18 mouse cellular contexts compared by ENCODE assay signal in genomic region chr4:148108565-148109100, GRCm38 (mm10). TPM values are rescaled to one million over a fixed set of nuclear protein-coding genes. Genes with fewer than 3 reads are reported as not detected.
DNase-seq lines count a peak whose midpoint lies in the region; ATAC-seq lines count a peak whose summit lies in the region.
"Had no signal": no experiment of that assay in that cellular context is flagged by ENCODE, and none has a peak within 500 bp of the region (broad histone marks: within the 10 kb centered on the region; RNA-seq: fewer than 3 reads in every experiment).

No protein-coding gene starts in this region.

- ATAC-seq in kidney, embryonic 15.5 days (replicated peaks; ENCODE audit: low FRiP score) = no peak
- no peak for ATAC-seq in hindbrain, embryonic 13.5 days (ENCODE audit: low FRiP score)
- peak; percentile 11; the same call in 1 of the 2 replicates for ATAC-seq in liver, embryonic 16.5 days (ENCODE audit: low read depth)
- no peak for ATAC-seq in inflammation-experienced regulatory T-cells, adult 6 months
- ATAC-seq: CD4-positive, CD25-positive, alpha-beta regulatory T cell, adult 4 months had no signal

- H3K9ac ChIP-seq in kidney, embryonic 15.5 days = no peak overlapping the region
- 0 out of 2 replicates have a peak overlapping the region, but pooled peaks have one; percentile 49 for H3K9ac ChIP-seq in hindbrain, embryonic 13.5 days
- no peak overlapping the region for H3K9ac ChIP-seq in liver, embryonic 16.5 days (ENCODE audit: low read depth, low read length)
- H3K9ac ChIP-seq: embryonic facial prominence, embryonic 13.5 days; heart, embryonic 13.5 days; neural tube, embryonic 12.5 days; stomach, embryonic 15.5 days had no signal

- H3K27me3 ChIP-seq in kidney, embryonic 15.5 days = peaks cover 19% of the 10 kb centered on the region
- H3K27me3 ChIP-seq in hindbrain, embryonic 13.5 days = no peaks in the 10 kb centered on the region
- H3K27me3 ChIP-seq in liver, embryonic 16.5 days (ENCODE audit: control insufficient read depth, insufficient read depth, low read depth, low read length) = no peaks in the 10 kb centered on the region
- H3K27me3 ChIP-seq: embryonic facial prominence, embryonic 13.5 days; neural tube, embryonic 12.5 days; stomach, embryonic 15.5 days had no signal

- no peak overlapping the region for H3K4me3 ChIP-seq in kidney, embryonic 15.5 days (replicated peaks)
- no peak overlapping the region for H3K4me3 ChIP-seq in hindbrain, embryonic 13.5 days
- H3K4me3 ChIP-seq in liver, embryonic 16.5 days (ENCODE audit: low read depth, low read length) = no peak overlapping the region
- H3K4me3 ChIP-seq: embryonic facial prominence, embryonic 13.5 days; heart, embryonic 13.5 days; neural tube, embryonic 12.5 days; stomach, embryonic 15.5 days had no signal

- DNase-seq in kidney, adult 9 months = no peak
- DNase-seq in brain, adult 2 months (ENCODE audit: low read depth, low spot score) = peak; percentile 40
- no peak for DNase-seq in T-cell, adult 2 months (ENCODE audit: low spot score)
- DNase-seq: adrenal gland, adult 8-10 months; cerebellum, adult 11 months; heart, postnatal 36 days; kidney, adult 18-20 months; thymus, adult 2 months had no signal

- 0 out of 2 replicates have a peak overlapping the region, but pooled peaks have one; percentile 51 for H3K4me2 ChIP-seq in kidney, embryonic 15.5 days
- no peak overlapping the region for H3K4me2 ChIP-seq in hindbrain, embryonic 13.5 days
- no peak overlapping the region for H3K4me2 ChIP-seq in liver, embryonic 16.5 days (ENCODE audit: low read depth, low read length)
- H3K4me2 ChIP-seq: embryonic facial prominence, embryonic 13.5 days; stomach, embryonic 15.5 days had no signal

- no peaks in the 10 kb centered on the region for H3K9me3 ChIP-seq in kidney, embryonic 15.5 days (replicated peaks)
- no peaks in the 10 kb centered on the region for H3K9me3 ChIP-seq in hindbrain, embryonic 13.5 days
- no peaks in the 10 kb centered on the region for H3K9me3 ChIP-seq in liver, embryonic 16.5 days (replicated peaks; ENCODE audit: control insufficient read depth, low read length)
- H3K9me3 ChIP-seq: embryonic facial prominence, embryonic 13.5 days; heart, embryonic 13.5 days; neural tube, embryonic 12.5 days; stomach, embryonic 15.5 days had no signal

- H3K4me1 ChIP-seq in kidney, embryonic 15.5 days = peaks cover 27% of the 10 kb centered on the region
- H3K4me1 ChIP-seq in hindbrain, embryonic 13.5 days (replicated peaks) = peaks cover 20% of the 10 kb centered on the region
- H3K4me1 ChIP-seq in liver, embryonic 16.5 days (ENCODE audit: control insufficient read depth, low read depth, low read length) = no peaks in the 10 kb centered on the region
- H3K4me1 ChIP-seq: embryonic facial prominence, embryonic 13.5 days had no signal

- 46% methylated on average over 7 of the region's 7 CpGs for WGBS in kidney, embryonic 15.5 days
- WGBS in hindbrain, embryonic 13.5 days = 69% methylated on average over 7 of the region's 7 CpGs
- WGBS in liver, embryonic 16.5 days (ENCODE audit: insufficient replicate concordance) = 26% methylated on average over 7 of the region's 7 CpGs

- H3K36me3 ChIP-seq in kidney, embryonic 15.5 days = no peaks in the 10 kb centered on the region
- peaks cover 75% of the 10 kb centered on the region for H3K36me3 ChIP-seq in hindbrain, embryonic 13.5 days
- no peaks in the 10 kb centered on the region for H3K36me3 ChIP-seq in liver, embryonic 16.5 days (ENCODE audit: control insufficient read depth, insufficient read depth)
- H3K36me3 ChIP-seq: embryonic facial prominence, embryonic 13.5 days; heart, embryonic 13.5 days; stomach, embryonic 15.5 days had no signal

- H3K27ac ChIP-seq in kidney, embryonic 15.5 days = no peak overlapping the region
- H3K27ac ChIP-seq in hindbrain, embryonic 13.5 days = 0 out of 2 replicates have a peak overlapping the region, but pooled peaks have one; percentile 49
- H3K27ac ChIP-seq in liver, embryonic 16.5 days (ENCODE audit: low read length) = no peak overlapping the region
- H3K27ac ChIP-seq: embryonic facial prominence, embryonic 13.5 days; heart, embryonic 13.5 days; neural tube, embryonic 12.5 days; stomach, embryonic 15.5 days had no signal

RNA-seq across cellular contexts. Expression of gene Agtrap, which starts 20.8 kb away (rescaled TPM):
- polyA plus RNA-seq in kidney, embryonic 15.5 days (2015; fragmentation: Nextera tagmentation; extraction: Ambion mirVana) = 20.6 and 24.4 TPM in 2 replicates
- 7.6 and 8.4 TPM in 2 replicates for polyA plus RNA-seq in hindbrain, embryonic 13.5 days (2015; fragmentation: Nextera tagmentation; extraction: Ambion mirVana)
- 9.2 and 9.4 TPM in 2 replicates for polyA plus RNA-seq in liver, embryonic 16.5 days (2015; fragmentation: Nextera tagmentation; extraction: Ambion mirVana)
- 10 to 100 TPM; 13.3 to 21.5 (median 14.3) TPM for polyA plus RNA-seq in inflammation-experienced regulatory T-cells, adult 6 months (2017; shearing (Covaris generic))

RNA-seq across cellular contexts. Expression of gene Mad2l2, which starts 21.6 kb away (rescaled TPM):
- 65.5 and 69.8 TPM in 2 replicates for polyA plus RNA-seq in kidney, embryonic 15.5 days (2015; fragmentation: Nextera tagmentation; extraction: Ambion mirVana)
- 118 and 127 TPM in 2 replicates for polyA plus RNA-seq in hindbrain, embryonic 13.5 days (2015; fragmentation: Nextera tagmentation; extraction: Ambion mirVana)
- polyA plus RNA-seq in liver, embryonic 16.5 days (2015; fragmentation: Nextera tagmentation; extraction: Ambion mirVana) = 12.4 and 13.9 TPM in 2 replicates
- 10 to 100 TPM; 36.3 to 49.1 (median 39.6) TPM for polyA plus RNA-seq in inflammation-experienced regulatory T-cells, adult 6 months (2017; shearing (Covaris generic))

RNA-seq across cellular contexts. Expression of gene Draxin, which starts 21.9 kb away (rescaled TPM):
- 0.46 and 0.62 TPM in 2 replicates for polyA plus RNA-seq in kidney, embryonic 15.5 days (2015; fragmentation: Nextera tagmentation; extraction: Ambion mirVana)
- 17.2 and 20.9 TPM in 2 replicates for polyA plus RNA-seq in hindbrain, embryonic 13.5 days (2015; fragmentation: Nextera tagmentation; extraction: Ambion mirVana)
- polyA plus RNA-seq in liver, embryonic 16.5 days (2015; fragmentation: Nextera tagmentation; extraction: Ambion mirVana) = 0.04 TPM in 2 replicates
- polyA plus RNA-seq in inflammation-experienced regulatory T-cells, adult 6 months (2017; shearing (Covaris generic)) = not detected
- polyA plus RNA-seq: CD4-positive, CD25-positive, alpha-beta regulatory T cell, adult 4 months; liver, adult 2 months had no signal

RNA-seq across cellular contexts. Expression of gene Fbxo6, which starts 43.3 kb away (rescaled TPM):
- 15.5 and 19.9 TPM in 2 replicates for polyA plus RNA-seq in kidney, embryonic 15.5 days (2015; fragmentation: Nextera tagmentation; extraction: Ambion mirVana)
- polyA plus RNA-seq in hindbrain, embryonic 13.5 days (2015; fragmentation: Nextera tagmentation; extraction: Ambion mirVana) = 15.7 and 16.0 TPM in 2 replicates
- 10.6 and 11.4 TPM in 2 replicates for polyA plus RNA-seq in liver, embryonic 16.5 days (2015; fragmentation: Nextera tagmentation; extraction: Ambion mirVana)
- polyA plus RNA-seq in inflammation-experienced regulatory T-cells, adult 6 months (2017; shearing (Covaris generic)) = 10 to 100 TPM; 48.0 to 55.6 (median 52.6) TPM

RNA-seq across cellular contexts. Expression of gene Fbxo44, which starts 51.6 kb away (rescaled TPM):
- polyA plus RNA-seq in kidney, embryonic 15.5 days (2015; fragmentation: Nextera tagmentation; extraction: Ambion mirVana) = 11.8 and 13.6 TPM in 2 replicates
- polyA plus RNA-seq in hindbrain, embryonic 13.5 days (2015; fragmentation: Nextera tagmentation; extraction: Ambion mirVana) = 91.2 and 98.2 TPM in 2 replicates
- polyA plus RNA-seq in liver, embryonic 16.5 days (2015; fragmentation: Nextera tagmentation; extraction: Ambion mirVana) = 0.63 and 0.71 TPM in 2 replicates
- 1 to 10 TPM in 2 of 3 experiments, under 1 TPM in 1; 0.44 to 4.3 (median 4.1) TPM for polyA plus RNA-seq in inflammation-experienced regulatory T-cells, adult 6 months (2017; shearing (Covaris generic))

Comparison
In these comparisons a context has a peak if more than half of its experiments do, and no peak if none do; other contexts are left out.
1. RNA of gene Draxin, which starts 21.9 kb away (polyA plus RNA-seq): 17.2 to 20.9 TPM in hindbrain, embryonic 13.5 days; 0.46 to 0.62 TPM in kidney, embryonic 15.5 days, 0.04 TPM in liver, embryonic 16.5 days and not detected in inflammation-experienced regulatory T-cells, adult 6 months; every median in the first group is over 10 times any median in the second.